Mouse (Mus musculus): ENCODE data around the gene Crtac1. TPM values are rescaled to one million over a fixed set of nuclear protein-coding genes. Genes with fewer than 3 reads are reported as not detected.
A peak's percentile ranks its signal among the peaks of the same experiment; 100 is the strongest.

The Crtac1 gene
- polyA plus RNA-seq, 1 experiment from 2014 or later = 1.7 TPM

- Histone ChIP-seq H3K27ac (replicated peaks; ENCODE audit: low read depth, low read length) (no peak overlapping the region), H3K36me3 (ENCODE audit: control insufficient read depth, insufficient read depth, low read length) (no peaks in the 10 kb centered on the region), H3K9me3 (ENCODE audit: control insufficient read depth, low read length) (no peaks in the 10 kb centered on the region), H3K4me3 (ENCODE audit: low read depth, low read length) (no peak overlapping the region), H3K4me2 (ENCODE audit: low read depth, severe bottlenecking) (no peak overlapping the region), H3K27me3 (ENCODE audit: control insufficient read depth, insufficient read depth, low read length) (no peaks in the 10 kb centered on the region), H3K4me1 (ENCODE audit: control insufficient read depth, insufficient read depth, low read length) (no peaks in the 10 kb centered on the region), H3K9ac (ENCODE audit: low read length) (no peak overlapping the region)
- no peak for DNase-seq (ENCODE audit: low spot score)
- ATAC-seq (ENCODE audit: insufficient number of reproducible peaks, low FRiP score, low TSS enrichment, low read depth) = no peak
- WGBS = 53% methylated on average over 18 of the region's 18 CpGs
Observed at GRCm38 (mm10) chr19:42317648-42318425, 113.7 kb downstream of the Crtac1 start.

DNA sequence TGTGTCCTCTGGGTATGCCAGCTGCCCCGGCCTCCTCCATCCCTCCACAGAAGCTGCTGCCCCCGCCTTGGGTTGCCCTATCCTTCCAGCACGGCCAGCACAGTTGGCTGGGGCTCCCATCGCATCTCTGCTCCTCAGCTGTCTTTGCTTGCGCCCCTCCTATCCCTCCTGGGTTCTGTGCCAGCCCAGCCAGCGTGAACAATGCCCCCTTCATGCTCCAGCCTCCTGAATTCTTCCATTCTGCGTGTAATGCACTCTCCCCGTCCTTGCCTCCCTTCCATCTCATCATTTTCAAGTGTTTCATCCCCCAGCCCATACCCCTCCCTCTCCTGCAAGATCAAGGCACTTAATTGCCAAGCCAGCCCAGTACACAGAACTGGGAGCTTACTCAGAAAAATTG, 114.6 kb downstream of the Crtac1 start:
- Histone ChIP-seq H3K27me3 (ENCODE audit: control insufficient read depth, insufficient read depth, low read length) (no peaks in the 10 kb centered on the region), H3K4me1 (ENCODE audit: control insufficient read depth, insufficient read depth, low read length) (no peaks in the 10 kb centered on the region), H3K4me2 (ENCODE audit: low read depth, severe bottlenecking) (no peak overlapping the region), H3K4me3 (ENCODE audit: low read depth, low read length) (no peak overlapping the region), H3K9me3 (ENCODE audit: control insufficient read depth, low read length) (no peaks in the 10 kb centered on the region), H3K36me3 (ENCODE audit: control insufficient read depth, insufficient read depth, low read length) (no peaks in the 10 kb centered on the region), H3K27ac (replicated peaks; ENCODE audit: low read depth, low read length) (no peak overlapping the region), H3K9ac (ENCODE audit: low read length) (no peak overlapping the region)
- DNase-seq (ENCODE audit: low spot score) (no peak), ATAC-seq (ENCODE audit: insufficient number of reproducible peaks, low FRiP score, low TSS enrichment, low read depth) (no peak)
- WGBS = 74% methylated on average over 8 of the region's 8 CpGs

DNA sequence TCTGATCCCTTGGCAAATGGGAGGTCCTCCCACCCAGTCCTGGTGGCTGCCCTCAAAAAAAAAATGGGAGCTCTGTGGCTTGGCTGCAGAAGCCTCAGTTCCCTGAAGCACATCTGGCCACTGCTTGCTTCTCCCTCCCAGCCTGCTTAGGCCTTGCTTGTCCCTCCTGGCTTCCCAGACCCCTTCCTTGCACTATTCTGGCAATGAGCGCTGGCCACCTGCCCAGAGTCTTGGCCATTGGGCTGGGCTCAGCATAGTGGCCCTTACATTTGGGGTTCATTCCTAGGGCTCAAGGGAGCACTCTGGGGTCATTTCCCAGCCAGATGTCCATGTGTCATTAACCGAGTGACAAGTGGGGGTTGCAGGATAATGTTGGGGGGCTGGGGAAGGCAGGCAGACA, 115.1 kb downstream of the Crtac1 start:
- Histone ChIP-seq H3K4me2 (ENCODE audit: low read depth, severe bottlenecking) (no peak overlapping the region), H3K4me3 (ENCODE audit: low read depth, low read length) (no peak overlapping the region), H3K4me1 (ENCODE audit: control insufficient read depth, insufficient read depth, low read length) (no peaks in the 10 kb centered on the region), H3K9me3 (ENCODE audit: control insufficient read depth, low read length) (no peaks in the 10 kb centered on the region), H3K27me3 (ENCODE audit: control insufficient read depth, insufficient read depth, low read length) (no peaks in the 10 kb centered on the region), H3K36me3 (ENCODE audit: control insufficient read depth, insufficient read depth, low read length) (no peaks in the 10 kb centered on the region), H3K27ac (replicated peaks; ENCODE audit: low read depth, low read length) (no peak overlapping the region), H3K9ac (ENCODE audit: low read length) (no peak overlapping the region)
- 95% methylated on average over 2 of the region's 2 CpGs for WGBS
- no peak for DNase-seq (ENCODE audit: low spot score)
- no peak for ATAC-seq (ENCODE audit: insufficient number of reproducible peaks, low FRiP score, low TSS enrichment, low read depth)

GRCm38 (mm10) chr19:42315914-42316313, 115.7 kb downstream of the Crtac1 start:
- no peak overlapping the region for H3K9ac ChIP-seq (ENCODE audit: low read length)
- H3K27me3 ChIP-seq (ENCODE audit: control insufficient read depth, insufficient read depth, low read length) = no peaks in the 10 kb centered on the region

DNA sequence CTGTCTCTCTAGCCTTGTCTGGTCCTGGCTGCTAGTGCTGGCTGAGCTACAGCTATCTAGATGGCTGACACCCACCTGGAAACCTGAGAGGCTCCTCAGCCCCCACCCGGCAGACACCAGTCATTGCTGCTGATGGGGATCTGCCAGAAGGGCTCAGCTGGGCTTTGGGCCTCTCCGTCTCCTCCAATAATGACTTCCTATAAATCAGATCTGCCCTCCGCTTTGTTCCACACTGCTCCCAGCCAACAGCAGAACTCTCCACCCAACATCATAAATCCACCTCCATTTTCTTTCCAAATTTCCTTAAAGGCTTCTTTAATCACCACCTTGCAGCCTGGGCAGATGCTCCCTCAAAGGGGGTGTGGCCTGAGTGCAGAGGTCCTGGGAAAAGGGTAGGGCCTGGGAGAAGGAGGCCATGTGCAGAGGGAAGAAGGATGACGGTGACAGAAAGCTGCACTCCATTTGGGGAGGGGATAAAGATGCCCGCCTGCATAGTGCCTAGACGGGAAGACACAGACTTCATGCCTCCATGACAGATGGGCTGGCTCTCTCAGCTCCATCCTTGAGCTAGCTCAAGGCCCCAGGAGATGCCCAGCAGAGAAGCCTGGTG, 116.4 kb downstream of the Crtac1 start:
- Histone ChIP-seq H3K27ac (replicated peaks; ENCODE audit: low read depth, low read length) (no peak overlapping the region), H3K9ac (ENCODE audit: low read length) (no peak overlapping the region), H3K9me3 (ENCODE audit: control insufficient read depth, low read length) (no peaks in the 10 kb centered on the region), H3K4me2 (ENCODE audit: low read depth, severe bottlenecking) (no peak overlapping the region), H3K4me1 (ENCODE audit: control insufficient read depth, insufficient read depth, low read length) (no peaks in the 10 kb centered on the region), H3K36me3 (ENCODE audit: control insufficient read depth, insufficient read depth, low read length) (no peaks in the 10 kb centered on the region), H3K27me3 (ENCODE audit: control insufficient read depth, insufficient read depth, low read length) (no peaks in the 10 kb centered on the region), H3K4me3 (ENCODE audit: low read depth, low read length) (no peak overlapping the region)
- ATAC-seq (ENCODE audit: insufficient number of reproducible peaks, low FRiP score, low TSS enrichment, low read depth) (no peak), DNase-seq (ENCODE audit: low spot score) (no peak)
- WGBS = 50% methylated on average over 6 of the region's 6 CpGs

More at GRCm38 (mm10) chr19:42315914-42316313, 115.7 kb downstream of the Crtac1 start:
- Histone ChIP-seq H3K36me3 (ENCODE audit: control insufficient read depth, insufficient read depth, low read length) (no peaks in the 10 kb centered on the region), H3K9me3 (ENCODE audit: control insufficient read depth, low read length) (no peaks in the 10 kb centered on the region), H3K4me3 (ENCODE audit: low read depth, low read length) (no peak overlapping the region), H3K4me1 (ENCODE audit: control insufficient read depth, insufficient read depth, low read length) (no peaks in the 10 kb centered on the region), H3K27ac (replicated peaks; ENCODE audit: low read depth, low read length) (no peak overlapping the region), H3K4me2 (ENCODE audit: low read depth, severe bottlenecking) (no peak overlapping the region)
- DNase-seq (ENCODE audit: low spot score) (peak; percentile 92), ATAC-seq (ENCODE audit: insufficient number of reproducible peaks, low FRiP score, low TSS enrichment, low read depth) (no peak)
- WGBS = 11% methylated on average over 1 of the region's 1 CpGs

DNA sequence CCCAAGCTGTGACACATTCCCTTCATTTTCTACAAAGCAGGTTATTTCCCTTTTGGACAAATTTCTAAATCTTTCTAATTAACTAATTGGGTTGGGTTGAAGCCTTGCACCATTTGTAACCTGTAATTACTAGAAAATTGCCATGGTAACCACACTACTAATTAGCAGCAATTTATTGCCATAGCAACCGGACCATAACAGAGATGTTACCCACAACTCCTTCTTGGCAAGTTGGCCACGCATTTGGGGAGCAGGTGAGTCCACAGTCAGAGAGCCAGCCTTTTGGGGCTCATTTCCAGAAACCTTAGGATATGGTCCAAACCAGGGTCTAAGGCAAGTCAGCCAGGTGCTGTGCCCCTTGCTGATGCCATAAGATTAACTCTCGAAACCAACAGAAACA, 119.4 kb downstream of the Crtac1 start:
- ATAC-seq (ENCODE audit: insufficient number of reproducible peaks, low FRiP score, low TSS enrichment, low read depth) (no peak), DNase-seq (ENCODE audit: low spot score) (no peak)
- H3K9me3 ChIP-seq (ENCODE audit: control insufficient read depth, low read length) = no peaks in the 10 kb centered on the region
- no peak overlapping the region for H3K4me2 ChIP-seq (ENCODE audit: low read depth, severe bottlenecking)
- H3K9ac ChIP-seq (ENCODE audit: low read length) = no peak overlapping the region
- no peak overlapping the region for H3K27ac ChIP-seq (replicated peaks; ENCODE audit: low read depth, low read length)
- 68% methylated on average over 3 of the region's 3 CpGs for WGBS
- no peaks in the 10 kb centered on the region for H3K36me3 ChIP-seq (ENCODE audit: control insufficient read depth, insufficient read depth, low read length)
- H3K4me1 ChIP-seq (ENCODE audit: control insufficient read depth, insufficient read depth, low read length) = 0 out of 2 replicates have a peak, but pooled peaks cover 1% of the 10 kb centered on the region
- H3K27me3 ChIP-seq (ENCODE audit: control insufficient read depth, insufficient read depth, low read length) = no peaks in the 10 kb centered on the region
- H3K4me3 ChIP-seq (ENCODE audit: low read depth, low read length) = no peak overlapping the region

DNA sequence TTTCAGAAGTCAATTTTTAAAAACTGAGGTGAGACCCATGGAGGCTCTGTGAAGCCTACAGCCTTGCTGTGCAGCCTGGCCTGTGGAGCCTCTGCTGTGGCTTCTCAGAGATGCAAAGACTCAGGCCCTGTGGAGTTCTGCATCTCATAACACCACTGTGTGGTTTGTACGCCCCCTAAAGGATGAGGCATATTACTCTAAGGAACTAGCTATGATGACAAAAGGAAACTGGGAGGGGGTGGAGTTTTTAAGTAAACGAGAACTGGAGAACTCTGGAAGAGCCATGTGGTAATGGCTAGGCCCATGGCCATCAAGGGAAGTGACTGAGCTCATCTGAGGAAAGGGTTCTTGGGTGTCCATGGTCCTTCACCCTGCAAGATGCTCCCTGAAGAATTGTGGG, 120.3 kb downstream of the Crtac1 start:
- Histone ChIP-seq H3K4me1 (ENCODE audit: control insufficient read depth, insufficient read depth, low read length) (peaks cover 6% of the 10 kb centered on the region; the same call in 1 of the 2 replicates), H3K9me3 (ENCODE audit: control insufficient read depth, low read length) (no peaks in the 10 kb centered on the region), H3K27ac (replicated peaks; ENCODE audit: low read depth, low read length) (no peak overlapping the region), H3K27me3 (ENCODE audit: control insufficient read depth, insufficient read depth, low read length) (no peaks in the 10 kb centered on the region), H3K9ac (ENCODE audit: low read length) (no peak overlapping the region), H3K4me3 (ENCODE audit: low read depth, low read length) (no peak overlapping the region), H3K36me3 (ENCODE audit: control insufficient read depth, insufficient read depth, low read length) (no peaks in the 10 kb centered on the region), H3K4me2 (ENCODE audit: low read depth, severe bottlenecking) (no peak overlapping the region)
- DNase-seq (ENCODE audit: low spot score) = no peak
- ATAC-seq (ENCODE audit: insufficient number of reproducible peaks, low FRiP score, low TSS enrichment, low read depth) = no peak
- whole genome bisulfite sequencing = 43% methylated on average over 2 of the region's 2 CpGs

DNA sequence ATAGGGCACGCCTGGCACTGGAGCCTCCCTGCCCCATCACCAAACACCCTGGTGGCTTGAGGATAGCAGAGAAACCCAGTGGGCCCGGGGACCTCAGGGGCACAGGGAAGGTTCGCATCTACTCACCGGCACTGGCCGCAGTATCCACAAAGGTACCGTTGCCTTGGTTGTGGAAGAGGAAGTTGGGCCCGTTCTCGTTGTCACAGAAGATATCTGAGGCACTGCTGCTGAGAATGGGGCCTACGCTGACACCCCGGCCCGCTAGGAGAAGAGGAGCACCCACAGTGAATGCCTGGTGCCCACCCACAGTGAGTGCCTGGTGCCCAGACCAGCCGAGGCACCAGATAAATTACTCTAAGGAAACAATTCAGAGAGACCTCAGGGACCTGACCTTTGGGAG, 122.7 kb downstream of the Crtac1 start:
- Histone ChIP-seq H3K9me3 (ENCODE audit: control insufficient read depth, low read length) (no peaks in the 10 kb centered on the region), H3K4me2 (ENCODE audit: low read depth, severe bottlenecking) (no peak overlapping the region), H3K9ac (ENCODE audit: low read length) (no peak overlapping the region), H3K27me3 (ENCODE audit: control insufficient read depth, insufficient read depth, low read length) (no peaks in the 10 kb centered on the region), H3K36me3 (ENCODE audit: control insufficient read depth, insufficient read depth, low read length) (no peaks in the 10 kb centered on the region), H3K27ac (replicated peaks; ENCODE audit: low read depth, low read length) (no peak overlapping the region), H3K4me3 (ENCODE audit: low read depth, low read length) (no peak overlapping the region), H3K4me1 (ENCODE audit: control insufficient read depth, insufficient read depth, low read length) (peaks cover 9% of the 10 kb centered on the region; the same call in 1 of the 2 replicates)
- ATAC-seq (ENCODE audit: insufficient number of reproducible peaks, low FRiP score, low TSS enrichment, low read depth) (no peak), DNase-seq (ENCODE audit: low spot score) (no peak)
- WGBS = 91% methylated on average over 12 of the region's 12 CpGs
